Mouse (Mus musculus) testis, adult 2 months (tissue): ENCODE data around the gene Lrrc75a. TPM values are rescaled to one million over a fixed set of nuclear protein-coding genes. Genes with fewer than 3 reads are reported as not detected.
A peak's percentile ranks its signal among the peaks of the same experiment; 100 is the strongest.

Experiments used
- H3K27ac ChIP-seq: fragments of 200-500 bp; 2 replicates; pipeline ENCODE4 v1.5.1; 2012; ENCODE audit warnings: low read depth, low read length; ENCODE audit not compliant: control insufficient read depth, insufficient read depth
- H3K27me3 ChIP-seq: fragments of 200-500 bp; 2 replicates; pipeline ENCODE4 v1.6.1; 2012; ENCODE audit warnings: mild to moderate bottlenecking, low read length, moderate library complexity; ENCODE audit not compliant: control insufficient read depth, insufficient read depth
- H3K36me3 ChIP-seq: fragments of 200-500 bp; 2 replicates; pipeline ENCODE4 v1.6.1; 2012; ENCODE audit warnings: mild to moderate bottlenecking, low read length; ENCODE audit not compliant: control insufficient read depth, insufficient read depth
- H3K4me1 ChIP-seq: fragments of 200-500 bp; 2 replicates; pipeline ENCODE4 v1.6.1; 2012; ENCODE audit warnings: low read length; ENCODE audit not compliant: control insufficient read depth, insufficient read depth
- H3K4me3 ChIP-seq: fragments of 200-500 bp; 2 replicates; pipeline ENCODE4 v1.5.1; 2012; ENCODE audit warnings: low read depth, mild to moderate bottlenecking, low read length, moderate library complexity, mixed read lengths; ENCODE audit not compliant: control insufficient read depth
- CTCF ChIP-seq: fragments of 200-500 bp; IDR thresholded peaks from 2 replicates; pipeline ENCODE4 v1.5.1; 2012; ENCODE audit warnings: low read depth, mild to moderate bottlenecking, inconsistent platforms, low read length, moderate library complexity; ENCODE audit not compliant: control insufficient read depth, insufficient read depth, insufficient replicate concordance
- POLR2A ChIP-seq: fragments of 200-500 bp; IDR thresholded peaks from 2 replicates; pipeline ENCODE4 v1.6.1; 2012; ENCODE audit warnings: low read depth, mild to moderate bottlenecking, inconsistent platforms, low read length, moderate library complexity; ENCODE audit not compliant: control insufficient read depth
- polyA plus RNA-seq: library from polyadenylated mRNA; depleted of rRNA; stranded (reverse); fragments of >200 nt; gene quantifications from 2 replicates; pipeline ENCODE4 v1.2.3, GENCODE M21; 2012; rRNA removed

Gene Lrrc75a
- polyA plus RNA-seq, 1 experiment, result 8.0 TPM

- Histone ChIP-seq H3K27ac (no peak overlapping the region), H3K4me1 (peaks cover 5% of the 10 kb centered on the region; the same call in 1 of the 2 replicates), H3K36me3 (no peaks in the 10 kb centered on the region), H3K27me3 (no peaks in the 10 kb centered on the region), H3K4me3 (no peak overlapping the region; the same call in 1 of the 2 replicates)
- no peak for TF ChIP-seq CTCF
- no peak for TF ChIP-seq POLR2A
Observed at GRCm38 (mm10) chr11:62555896-62556412, 92.4 kb downstream of the Lrrc75a start.

DNA sequence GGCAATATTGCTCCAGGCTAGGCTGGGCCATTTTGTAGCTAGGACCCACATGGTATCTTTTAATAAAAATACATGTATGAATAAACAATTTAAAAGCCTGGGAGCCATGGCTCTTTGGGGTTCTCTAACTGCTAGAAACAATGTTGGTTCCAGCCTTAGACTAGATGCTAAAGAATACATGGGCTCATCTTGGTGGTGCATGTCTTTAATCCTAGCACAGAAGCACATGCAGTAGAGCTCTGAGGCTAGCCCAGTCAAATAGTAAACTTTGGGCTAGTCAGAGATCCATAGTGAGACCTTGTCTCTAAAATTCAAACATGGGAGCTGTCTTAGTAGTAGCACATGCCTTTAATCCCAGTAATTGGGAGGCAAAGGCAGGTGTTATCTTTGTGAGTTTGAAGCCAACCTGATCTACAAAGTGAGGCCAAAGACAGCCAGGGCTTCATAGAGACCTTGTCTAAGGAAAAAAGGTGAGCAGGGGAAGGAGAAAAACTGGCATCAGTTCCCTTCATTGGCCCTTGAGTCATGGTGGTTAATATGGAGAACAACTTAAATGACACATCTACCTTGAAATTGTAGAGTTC, 93.3 kb downstream of the Lrrc75a start:
- Histone ChIP-seq H3K27ac (no peak overlapping the region; the same call in 1 of the 2 replicates), H3K4me1 (peaks cover 2% of the 10 kb centered on the region; the same call in 1 of the 2 replicates), H3K27me3 (no peaks in the 10 kb centered on the region), H3K36me3 (no peaks in the 10 kb centered on the region), H3K4me3 (peak overlapping the region; percentile 51; the same call in 1 of the 2 replicates)
- TF ChIP-seq CTCF, result no peak
- no peak for TF ChIP-seq POLR2A

Other genes starting within 250 kb of the Lrrc75a start
- gene Pigl, start 190.1 kb downstream of the Lrrc75a start, polyA plus RNA-seq, result 5.7 and 5.8 TPM in 2 replicates
- 73.7 and 76.2 TPM in 2 replicates for gene Ncor1, start 190.0 kb downstream of the Lrrc75a start, polyA plus RNA-seq
- 874 and 878 TPM in 2 replicates for gene Cenpv, start 109.3 kb downstream of the Lrrc75a start, polyA plus RNA-seq
- gene Ubb, start 97.4 kb downstream of the Lrrc75a start, polyA plus RNA-seq, result 5,144 and 5,757 TPM in 2 replicates
- 0.67 and 0.97 TPM in 2 replicates for gene Trpv2, start 74.0 kb downstream of the Lrrc75a start, polyA plus RNA-seq
- 5.2 and 8.6 TPM in 2 replicates for gene Mmgt2, start 141 bp upstream of the Lrrc75a start, polyA plus RNA-seq
- gene Zfp287, start 83.4 kb upstream of the Lrrc75a start, polyA plus RNA-seq, result 2.0 and 2.7 TPM in 2 replicates
- not detected in 2 replicates for gene Gm10428, start 104.6 kb upstream of the Lrrc75a start, polyA plus RNA-seq
- gene Zfp286, start 140.9 kb upstream of the Lrrc75a start, polyA plus RNA-seq, result 7.8 and 8.1 TPM in 2 replicates
- gene Trim16, start 171.7 kb upstream of the Lrrc75a start, polyA plus RNA-seq, result 0.19 and 0.28 TPM in 2 replicates
- 76.5 and 90.8 TPM in 2 replicates for gene Fbxw10, start 198.5 kb upstream of the Lrrc75a start, polyA plus RNA-seq
- gene Tvp23b, start 230.9 kb upstream of the Lrrc75a start, polyA plus RNA-seq, result 21.3 and 25.5 TPM in 2 replicates